Mouse (Mus musculus) hindbrain, embryonic 10.5 days (tissue): ENCODE results near the gene Actb. TPM values are rescaled to one million over a fixed set of nuclear protein-coding genes. Genes with fewer than 3 reads are reported as not detected.

Experiments
- DNase-seq: peaks from one replicate; pipeline ENCODE4 v3.0.0-alpha.2; 2017; ENCODE audit warnings: low spot score
- H3K27ac ChIP-seq: fragments of 300-500 bp; sonication (generic); 2 replicates; pipeline ENCODE4 v1.5.1; 2016; ENCODE audit warnings: mild to moderate bottlenecking, moderate library complexity
- H3K27me3 ChIP-seq: fragments of 300-500 bp; sonication (generic); 2 replicates; pipeline ENCODE4 v1.6.1; 2016; ENCODE audit warnings: mild to moderate bottlenecking; ENCODE audit not compliant: poor library complexity, insufficient read depth, severe bottlenecking
- H3K36me3 ChIP-seq: fragments of 300-500 bp; sonication (generic); 2 replicates; pipeline ENCODE4 v1.6.1; 2016; ENCODE audit warnings: mild to moderate bottlenecking, moderate library complexity
- H3K4me1 ChIP-seq: fragments of 300-500 bp; sonication (generic); replicated peaks from 2 replicates; pipeline ENCODE4 v1.6.1; 2016; ENCODE audit warnings: mild to moderate bottlenecking
- H3K4me3 ChIP-seq: fragments of 300-500 bp; sonication (generic); 2 replicates; pipeline ENCODE4 v1.5.1; 2016; ENCODE audit warnings: mild to moderate bottlenecking, moderate library complexity
- H3K9me3 ChIP-seq: fragments of 300-500 bp; sonication (generic); 2 replicates; pipeline ENCODE4 v1.6.1; 2016; ENCODE audit warnings: mild to moderate bottlenecking, moderate library complexity
- WGBS: fragments of 180-500 bp; shearing (Covaris S2); methylation state at CpG from one replicate; pipeline ENCODE4 v1.1.7; 2016; 5-methylcytosine and 5-hydroxymethylcytosine counted together
- polyA plus RNA-seq: library from polyadenylated mRNA; unstranded; fragments of >200 nt; fragmentation: Nextera tagmentation; extraction: Ambion mirVana; gene quantifications from 2 replicates; pipeline ENCODE4 v1.2.1, GENCODE M21; 2016

The Actb gene
- polyA plus RNA-seq, 1 experiment from 2014 or later: 15,462 TPM

DNA sequence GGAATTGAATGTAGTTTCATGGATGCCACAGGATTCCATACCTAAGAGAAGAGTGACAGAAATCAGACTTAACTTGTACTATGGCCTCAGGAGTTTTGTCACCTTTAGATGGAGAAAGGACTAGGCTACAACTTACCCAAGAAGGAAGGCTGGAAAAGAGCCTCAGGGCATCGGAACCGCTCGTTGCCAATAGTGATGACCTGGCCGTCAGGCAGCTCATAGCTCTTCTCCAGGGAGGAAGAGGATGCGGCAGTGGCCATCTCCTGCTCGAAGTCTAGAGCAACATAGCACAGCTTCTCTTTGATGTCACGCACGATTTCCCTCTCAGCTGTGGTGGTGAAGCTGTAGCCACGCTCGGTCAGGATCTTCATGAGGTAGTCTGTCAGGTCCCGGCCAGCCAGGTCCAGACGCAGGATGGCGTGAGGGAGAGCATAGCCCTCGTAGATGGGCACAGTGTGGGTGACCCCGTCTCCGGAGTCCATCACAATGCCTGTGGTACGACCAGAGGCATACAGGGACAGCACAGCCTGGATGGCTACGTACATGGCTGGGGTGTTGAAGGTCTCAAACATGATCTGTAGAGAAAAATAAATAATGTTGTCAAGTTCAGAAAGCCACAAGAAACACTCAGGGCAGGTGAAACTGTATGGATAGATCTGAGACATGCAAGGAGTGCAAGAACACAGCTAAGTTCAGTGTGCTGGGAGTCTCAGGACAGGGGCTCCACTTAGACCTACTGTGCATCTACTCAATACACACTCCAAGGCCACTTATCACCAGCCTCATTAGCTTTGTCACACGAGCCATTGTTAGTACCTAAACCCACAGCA is 2.1 kb downstream of the Actb start:
- Histone ChIP-seq H3K4me1 (peaks cover 45% of the 10 kb centered on the region), H3K27ac (peak overlapping the region; percentile 100), H3K9me3 (no peaks in the 10 kb centered on the region), H3K36me3 (peaks cover 64% of the 10 kb centered on the region), H3K4me3 (peak overlapping the region; percentile 97), H3K27me3 (peaks cover 6% of the 10 kb centered on the region; the same call in 1 of the 2 replicates)
- WGBS: 83% methylated on average over 19 of the region's 19 CpGs
- DNase-seq: no peak

DNA sequence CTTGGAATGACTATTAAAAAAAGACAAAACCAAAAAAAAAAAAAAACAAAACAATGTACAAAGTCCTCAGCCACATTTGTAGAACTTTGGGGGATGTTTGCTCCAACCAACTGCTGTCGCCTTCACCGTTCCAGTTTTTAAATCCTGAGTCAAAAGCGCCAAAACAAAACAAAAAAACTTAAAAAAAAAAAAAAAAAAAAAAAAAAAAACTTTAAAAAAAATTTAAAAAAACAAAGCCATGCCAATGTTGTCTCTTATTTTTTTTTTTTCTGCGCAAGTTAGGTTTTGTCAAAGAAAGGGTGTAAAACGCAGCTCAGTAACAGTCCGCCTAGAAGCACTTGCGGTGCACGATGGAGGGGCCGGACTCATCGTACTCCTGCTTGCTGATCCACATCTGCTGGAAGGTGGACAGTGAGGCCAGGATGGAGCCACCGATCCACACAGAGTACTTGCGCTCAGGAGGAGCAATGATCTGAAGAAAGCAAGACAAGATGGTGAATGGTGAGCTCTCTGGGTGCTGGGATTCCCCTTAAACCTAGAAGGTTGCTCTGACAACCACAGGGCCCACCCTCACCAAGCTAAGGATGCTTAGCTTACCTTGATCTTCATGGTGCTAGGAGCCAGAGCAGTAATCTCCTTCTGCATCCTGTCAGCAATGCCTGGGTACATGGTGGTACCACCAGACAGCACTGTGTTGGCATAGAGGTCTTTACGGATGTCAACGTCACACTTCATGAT is 2.9 kb downstream of the Actb start:
- peaks cover 37% of the 10 kb centered on the region for H3K4me1 ChIP-seq
- peak overlapping the region; percentile 100 for H3K27ac ChIP-seq
- no peaks in the 10 kb centered on the region for H3K9me3 ChIP-seq
- H3K4me3 ChIP-seq: peak overlapping the region; percentile 97
- WGBS: 91% methylated on average over 14 of the region's 14 CpGs
- DNase-seq: peak; percentile 23
- peaks cover 71% of the 10 kb centered on the region for H3K36me3 ChIP-seq
- peaks cover 6% of the 10 kb centered on the region; the same call in 1 of the 2 replicates for H3K27me3 ChIP-seq

DNA sequence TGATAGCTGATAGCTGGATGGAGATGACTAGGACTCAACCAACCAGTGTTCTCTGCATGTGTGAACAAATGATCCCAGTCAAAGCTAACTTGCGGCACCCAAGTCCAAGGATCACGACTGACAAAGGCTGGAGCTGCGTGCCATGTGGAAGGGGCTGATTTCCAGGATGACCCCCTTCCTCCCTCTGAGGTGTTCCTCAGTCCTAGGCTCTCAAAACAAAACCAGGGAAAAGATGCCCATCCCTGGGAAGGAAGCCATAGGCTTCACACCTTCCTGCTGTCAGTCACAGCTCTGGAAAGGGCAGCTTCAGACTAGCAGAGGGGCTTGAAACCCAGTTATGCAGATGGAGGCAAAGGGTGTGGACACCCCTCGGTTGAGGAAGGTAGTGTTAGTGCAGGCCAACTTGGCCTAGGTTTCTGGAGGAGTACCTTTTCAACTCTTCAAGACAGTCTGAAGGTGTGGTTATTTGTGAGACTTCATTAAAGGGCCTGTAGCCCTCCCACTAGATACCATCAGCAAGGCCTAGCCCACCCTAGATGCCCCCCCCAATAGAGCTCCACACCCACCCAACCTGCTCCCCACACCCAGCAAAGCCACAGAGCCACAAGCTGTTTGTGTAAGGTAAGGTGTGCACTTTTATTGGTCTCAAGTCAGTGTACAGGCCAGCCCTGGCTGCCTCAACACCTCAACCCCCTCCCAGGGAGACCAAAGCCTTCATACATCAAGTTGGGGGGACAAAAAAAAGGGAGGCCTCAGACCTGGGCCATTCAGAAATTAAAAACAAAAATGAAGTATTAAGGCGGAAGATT is 3.8 kb downstream of the Actb start:
- WGBS: 63% methylated on average over 5 of the region's 5 CpGs
- no peak for DNase-seq
- Histone ChIP-seq H3K4me3 (peak overlapping the region; percentile 20; the same call in 1 of the 2 replicates), H3K27me3 (peaks cover 6% of the 10 kb centered on the region; the same call in 1 of the 2 replicates), H3K36me3 (peaks cover 74% of the 10 kb centered on the region), H3K9me3 (no peaks in the 10 kb centered on the region), H3K4me1 (peaks cover 28% of the 10 kb centered on the region), H3K27ac (peak overlapping the region; percentile 18; the same call in 1 of the 2 replicates)

DNA sequence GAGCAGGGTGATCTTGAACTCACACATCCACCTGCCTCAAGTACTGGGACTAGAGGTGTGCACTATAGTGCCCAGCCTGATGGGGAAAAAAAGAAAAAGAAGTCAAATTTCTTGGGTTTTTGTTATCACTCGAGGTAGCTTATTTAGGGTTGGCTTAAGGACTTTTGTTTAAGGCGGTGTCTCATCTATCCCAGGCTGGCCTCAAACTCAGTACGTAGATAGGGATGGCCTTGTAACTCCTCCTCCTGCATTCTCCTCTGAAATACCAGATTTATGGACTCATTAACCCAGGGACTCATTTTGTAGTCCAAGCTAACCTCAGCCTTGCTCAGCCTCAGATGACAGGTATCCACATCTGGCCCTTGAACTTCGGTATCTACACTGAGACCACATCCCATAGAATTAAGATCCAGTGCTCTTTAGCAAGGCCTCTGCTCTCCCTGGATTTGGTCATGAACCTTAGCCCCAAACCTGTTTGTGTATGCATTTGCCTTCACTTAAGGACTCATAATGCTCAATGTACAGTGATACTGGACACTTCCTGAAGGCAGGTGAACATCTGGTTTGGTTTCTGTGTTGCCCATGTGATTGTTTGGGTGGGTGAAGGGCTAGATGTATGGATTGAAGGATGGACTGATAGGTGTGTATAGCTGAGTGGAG is 4.6 kb downstream of the Actb start:
- DNase-seq: peak; percentile 42
- WGBS: 73% methylated on average over 4 of the region's 4 CpGs
- Histone ChIP-seq H3K27ac (no peak overlapping the region), H3K4me3 (no peak overlapping the region), H3K9me3 (no peaks in the 10 kb centered on the region), H3K27me3 (peaks cover 6% of the 10 kb centered on the region; the same call in 1 of the 2 replicates), H3K36me3 (peaks cover 78% of the 10 kb centered on the region), H3K4me1 (peaks cover 21% of the 10 kb centered on the region)

DNA sequence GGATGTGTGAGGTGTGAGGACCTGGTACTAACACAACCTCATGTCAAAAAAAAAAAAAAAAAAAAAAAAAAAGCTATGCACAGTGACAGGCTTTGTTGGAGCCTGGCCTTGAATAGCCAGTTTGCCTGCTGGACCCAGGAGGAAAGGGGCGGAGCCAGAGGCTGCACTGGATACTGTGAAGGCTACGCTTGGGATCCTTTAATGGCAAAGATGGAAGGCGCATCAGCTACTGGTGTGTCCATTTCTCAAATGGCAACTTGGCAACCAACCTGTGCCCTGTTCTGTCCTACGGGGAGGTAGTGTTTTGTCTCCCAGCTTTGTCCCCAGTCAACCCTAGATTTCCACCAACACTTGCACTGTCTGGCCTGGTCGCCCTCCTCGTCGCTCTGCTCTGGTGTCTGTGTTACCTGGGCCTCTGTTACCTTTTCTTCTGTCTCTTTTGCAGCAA is 5.2 kb downstream of the Actb start:
- peaks cover 78% of the 10 kb centered on the region for H3K36me3 ChIP-seq
- no peak overlapping the region for H3K27ac ChIP-seq
- no peak overlapping the region for H3K4me3 ChIP-seq
- WGBS: 87% methylated on average over 7 of the region's 7 CpGs
- H3K4me1 ChIP-seq: peaks cover 18% of the 10 kb centered on the region
- no peaks in the 10 kb centered on the region for H3K9me3 ChIP-seq
- DNase-seq: peak; percentile 56
- H3K27me3 ChIP-seq: peaks cover 6% of the 10 kb centered on the region; the same call in 1 of the 2 replicates

DNA sequence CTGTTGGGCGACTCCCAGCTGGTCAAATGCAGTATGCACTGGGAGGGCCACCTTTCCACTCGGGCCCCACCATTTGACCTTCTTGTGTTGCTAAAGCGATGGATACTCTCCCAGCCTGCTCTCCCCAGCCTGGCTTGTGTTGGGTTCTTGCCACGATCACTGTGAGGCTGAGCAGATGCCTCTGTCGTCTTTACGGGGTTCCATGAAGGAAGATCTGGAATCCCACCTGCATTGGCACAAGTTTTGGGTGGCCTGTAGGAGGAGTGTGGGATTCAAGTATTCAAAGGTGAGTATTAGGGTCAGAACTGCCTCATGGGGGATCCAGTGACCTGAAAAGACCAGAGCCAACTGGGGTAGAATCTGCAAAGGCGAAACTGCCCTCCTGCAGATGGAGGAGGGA is 5.9 kb downstream of the Actb start:
- no peak for DNase-seq
- WGBS: 91% methylated on average over 7 of the region's 7 CpGs
- no peak overlapping the region for H3K4me3 ChIP-seq
- peaks cover 3% of the 10 kb centered on the region; the same call in 1 of the 2 replicates for H3K27me3 ChIP-seq
- H3K27ac ChIP-seq: no peak overlapping the region
- H3K36me3 ChIP-seq: peaks cover 74% of the 10 kb centered on the region
- no peaks in the 10 kb centered on the region for H3K9me3 ChIP-seq
- H3K4me1 ChIP-seq: peaks cover 21% of the 10 kb centered on the region

DNA sequence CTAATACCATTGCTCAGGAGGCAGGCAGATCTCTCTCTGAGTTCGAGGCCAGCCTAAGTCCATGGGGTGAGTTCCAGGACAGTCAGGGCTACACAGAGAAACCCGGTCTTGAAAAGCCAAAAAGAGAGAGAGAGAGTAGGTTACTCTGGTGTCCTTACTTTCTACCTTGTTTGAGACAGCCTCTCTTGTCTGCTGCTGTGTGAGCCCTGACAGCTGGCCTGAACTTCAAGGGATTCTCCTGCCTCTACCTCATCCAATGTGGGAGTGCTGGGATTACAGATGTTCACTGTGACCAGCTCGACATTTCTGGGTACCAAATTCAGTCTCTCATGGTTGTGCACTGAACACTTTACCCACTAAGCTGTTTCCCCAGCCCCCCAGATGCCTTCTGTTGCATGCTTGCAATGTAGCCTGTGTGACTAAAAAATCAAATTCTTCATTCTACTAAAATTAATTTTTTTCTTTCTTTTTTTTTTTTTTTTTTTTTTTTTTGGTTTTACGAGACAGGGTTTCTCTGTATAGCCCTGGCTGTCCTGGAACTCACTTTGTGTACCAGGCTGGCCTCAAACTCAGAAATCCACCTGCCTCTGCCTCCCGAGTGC is 6.5 kb downstream of the Actb start:
- 84% methylated on average over 5 of the region's 5 CpGs for WGBS
- H3K27ac ChIP-seq: no peak overlapping the region
- no peak for DNase-seq
- H3K4me3 ChIP-seq: no peak overlapping the region
- H3K4me1 ChIP-seq: peaks cover 24% of the 10 kb centered on the region
- H3K27me3 ChIP-seq: no peaks in the 10 kb centered on the region
- no peaks in the 10 kb centered on the region for H3K9me3 ChIP-seq
- H3K36me3 ChIP-seq: peaks cover 68% of the 10 kb centered on the region

DNA sequence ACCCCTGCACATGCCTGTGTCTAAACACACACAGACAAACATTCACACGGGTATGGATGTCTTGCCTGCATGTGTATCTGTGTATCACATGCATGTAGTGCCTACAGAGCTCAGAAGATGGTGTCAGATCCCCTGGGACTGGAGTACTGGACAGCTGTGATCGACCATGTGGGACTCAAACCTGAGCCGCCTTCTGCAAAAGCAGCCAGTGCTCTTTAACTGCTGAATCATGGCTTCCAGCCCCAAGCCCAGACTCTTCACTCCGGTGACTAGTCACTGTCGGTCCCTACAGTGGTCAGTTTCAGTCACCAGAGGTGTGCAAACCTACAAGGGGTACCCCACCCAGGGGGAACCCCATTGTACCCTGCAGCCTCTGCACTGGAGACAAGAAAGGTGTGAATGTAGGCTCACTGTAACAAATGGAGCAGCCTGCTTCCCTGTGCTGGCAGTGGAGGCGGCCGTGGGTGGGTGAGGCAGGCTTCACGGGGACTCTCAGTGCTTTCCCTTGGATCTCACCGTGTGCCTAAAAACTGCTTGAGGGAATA is 7.4 kb downstream of the Actb start:
- Histone ChIP-seq H3K9me3 (no peaks in the 10 kb centered on the region), H3K4me3 (no peak overlapping the region), H3K27me3 (no peaks in the 10 kb centered on the region), H3K27ac (no peak overlapping the region), H3K36me3 (peaks cover 59% of the 10 kb centered on the region), H3K4me1 (peaks cover 22% of the 10 kb centered on the region)
- 88% methylated on average over 9 of the region's 9 CpGs for WGBS
- no peak for DNase-seq

DNA sequence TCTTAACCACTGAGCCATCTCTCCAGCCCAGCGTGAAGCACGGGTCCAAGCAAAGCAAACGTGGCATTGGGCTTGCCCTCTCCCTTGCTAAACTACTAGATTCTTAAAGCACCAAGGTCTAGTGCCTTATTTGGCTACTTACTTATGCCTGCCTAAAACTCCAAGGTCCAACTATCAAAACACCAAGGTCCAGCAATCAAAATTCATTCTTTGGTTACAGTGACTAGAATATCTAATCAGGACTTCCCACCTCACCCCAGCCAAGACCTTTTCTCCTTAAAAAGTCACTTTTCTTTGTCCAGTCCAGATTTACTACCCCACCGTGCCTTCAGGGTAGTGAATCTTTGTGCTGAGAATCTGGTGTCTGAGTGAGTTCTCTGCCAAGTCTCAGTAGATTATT is 8.2 kb downstream of the Actb start:
- no peak overlapping the region for H3K4me3 ChIP-seq
- H3K27ac ChIP-seq: no peak overlapping the region
- peaks cover 24% of the 10 kb centered on the region for H3K4me1 ChIP-seq
- DNase-seq: no peak
- H3K9me3 ChIP-seq: no peaks in the 10 kb centered on the region
- H3K36me3 ChIP-seq: peaks cover 52% of the 10 kb centered on the region
- 90% methylated on average over 4 of the region's 4 CpGs for whole genome bisulfite sequencing
- H3K27me3 ChIP-seq: no peaks in the 10 kb centered on the region

DNA sequence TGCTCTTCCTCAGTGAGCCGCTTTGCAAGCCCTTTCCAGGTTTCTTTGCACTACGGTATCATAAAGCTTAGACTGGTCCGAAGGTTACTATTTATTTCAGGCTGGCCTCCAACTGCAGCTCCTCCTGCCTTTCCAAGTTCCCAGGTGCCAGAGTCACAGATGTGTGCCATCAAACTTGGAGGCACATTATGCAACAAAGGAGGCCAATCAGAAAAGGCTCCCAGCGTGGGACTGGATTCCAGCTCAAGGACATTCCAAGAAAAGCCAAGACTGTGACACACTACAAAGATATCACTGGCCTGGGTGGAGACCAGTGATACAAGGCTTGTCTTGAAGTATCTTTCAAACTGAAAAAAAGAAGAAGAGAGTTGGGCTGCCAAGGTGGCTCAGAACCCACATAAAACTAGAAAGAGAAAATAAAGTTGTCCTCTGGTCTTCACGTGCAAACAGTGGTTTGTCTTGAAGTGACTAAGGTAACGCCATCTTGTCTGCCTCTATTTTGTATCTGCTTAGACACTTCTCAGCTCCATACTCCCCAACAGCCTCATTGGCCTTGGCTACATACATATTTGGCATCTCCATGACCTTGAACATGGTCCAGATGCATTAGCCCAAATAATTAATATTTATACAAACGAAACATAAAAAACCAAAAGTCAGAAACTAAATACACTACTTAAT is 8.8 kb downstream of the Actb start:
- H3K36me3 ChIP-seq: peaks cover 45% of the 10 kb centered on the region
- H3K9me3 ChIP-seq: no peaks in the 10 kb centered on the region
- H3K4me3 ChIP-seq: no peak overlapping the region
- H3K27ac ChIP-seq: no peak overlapping the region
- peaks cover 24% of the 10 kb centered on the region for H3K4me1 ChIP-seq
- DNase-seq: no peak
- no peaks in the 10 kb centered on the region for H3K27me3 ChIP-seq
- WGBS: 95% methylated on average over 7 of the region's 7 CpGs

DNA sequence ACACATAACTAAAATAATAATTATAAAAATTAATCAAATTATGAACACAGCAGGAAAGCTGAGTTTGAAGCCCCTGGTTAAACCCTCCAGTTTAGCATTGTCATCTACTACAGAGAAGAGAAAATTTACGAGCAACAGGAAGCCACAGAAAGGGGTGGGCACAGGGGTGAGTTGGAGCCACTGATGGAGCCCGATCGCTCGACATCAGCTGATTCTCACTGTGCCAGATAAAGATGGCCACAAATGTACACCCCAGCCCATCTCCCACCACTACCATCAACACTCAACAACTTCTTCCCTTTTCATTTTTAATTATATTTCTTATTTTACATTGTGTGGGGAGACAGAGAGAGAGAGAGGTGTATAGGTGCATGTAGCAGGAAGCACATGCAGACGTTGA is 9.8 kb downstream of the Actb start:
- H3K27ac ChIP-seq: no peak overlapping the region
- H3K9me3 ChIP-seq: no peaks in the 10 kb centered on the region
- H3K36me3 ChIP-seq: peaks cover 36% of the 10 kb centered on the region
- 97% methylated on average over 5 of the region's 5 CpGs for WGBS
- H3K4me3 ChIP-seq: no peak overlapping the region
- DNase-seq: no peak
- H3K27me3 ChIP-seq: no peaks in the 10 kb centered on the region
- H3K4me1 ChIP-seq: peaks cover 24% of the 10 kb centered on the region
